Mouse (Mus musculus) thymus, adult 2 months (tissue): Measurements from ENCODE around the gene Krt33b.

ENCODE experiments used
- CTCF ChIP-seq: fragments of 200-500 bp; IDR thresholded peaks from 2 replicates; pipeline ENCODE4 v1.5.1; 2012; ENCODE audit warnings: mild to moderate bottlenecking, control low read depth, low read length, moderate library complexity, borderline replicate concordance; ENCODE audit not compliant: control insufficient read depth, poor library complexity, insufficient read depth; ENCODE audit errors: extremely low read depth
- POLR2A ChIP-seq: fragments of 200-500 bp; IDR thresholded peaks from 2 replicates; pipeline ENCODE4 v1.6.1; 2012; ENCODE audit warnings: mild to moderate bottlenecking, low read length, control low read depth, moderate library complexity; ENCODE audit not compliant: control insufficient read depth, poor library complexity, insufficient read depth; ENCODE audit errors: extremely low read depth

GRCm38 (mm10) chr11:100021438-100021837, 8.2 kb downstream of the Krt33b start:
- TF ChIP-seq POLR2A (no peak), CTCF (no peak)
